Comparison of ENCODE assay signal across 8 mouse cellular contexts in the genomic region with DNA sequence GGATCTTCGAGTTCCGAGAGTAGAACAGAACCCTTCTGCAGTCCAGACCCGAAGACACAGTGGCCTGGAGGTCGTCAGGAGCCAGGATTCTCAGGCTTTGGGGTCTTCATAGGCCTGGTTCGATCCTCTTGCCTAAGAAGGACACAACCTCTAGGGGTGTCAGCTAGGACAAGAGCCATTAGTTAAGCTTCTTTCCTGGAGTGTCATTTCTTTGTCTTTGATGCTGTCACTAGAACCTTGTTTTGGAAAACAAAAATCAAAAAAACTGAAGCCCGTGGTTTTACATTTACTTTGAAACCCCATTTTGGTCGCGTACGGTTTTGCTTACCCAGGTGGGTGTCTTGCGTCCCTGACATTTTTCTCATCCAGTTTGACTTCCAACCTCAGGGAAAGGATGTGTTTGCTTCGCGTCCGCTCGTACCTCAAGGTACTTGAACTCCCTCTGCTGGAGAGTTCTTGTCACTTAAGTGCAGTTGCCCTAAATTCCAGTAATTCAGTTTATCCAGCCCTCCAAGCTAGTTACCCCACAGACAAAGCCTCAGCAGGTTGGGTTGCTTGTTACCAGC. TPM values are rescaled to one million over a fixed set of nuclear protein-coding genes. Genes with fewer than 3 reads are reported as not detected.
A peak's percentile ranks its signal among the peaks of the same experiment; 100 is the strongest.
DNase-seq lines count a peak whose midpoint lies in the region; ATAC-seq and TF ChIP-seq lines count a peak whose summit lies in the region.

No protein-coding gene starts in this region.

- under 1% methylated on average over 14 of the region's 14 CpGs for WGBS in limb, embryonic 14.5 days
- WGBS in midbrain, embryonic 15.5 days, result under 1% methylated on average over 14 of the region's 14 CpGs
- under 1% methylated on average over 14 of the region's 14 CpGs for WGBS in stomach, embryonic 15.5 days

- H3K9ac ChIP-seq in limb, embryonic 14.5 days (ENCODE audit: low read depth, low read length, severe bottlenecking), result peak overlapping the region; percentile 81
- peak overlapping the region; percentile 83 for H3K9ac ChIP-seq in midbrain, embryonic 15.5 days
- peak overlapping the region; percentile 75 for H3K9ac ChIP-seq in stomach, embryonic 15.5 days

- H3K27ac ChIP-seq in limb, embryonic 14.5 days (replicated peaks; ENCODE audit: low read depth, low read length), result peak overlapping the region; percentile 95
- peak overlapping the region; percentile 93 for H3K27ac ChIP-seq in midbrain, embryonic 15.5 days
- peak overlapping the region; percentile 96 for H3K27ac ChIP-seq in stomach, embryonic 15.5 days

- peak; percentile 84 for DNase-seq in A20 (ENCODE audit: low read depth, low spot score)
- peak; percentile 68 for DNase-seq in T-cell, adult 2 months (ENCODE audit: low spot score)
- DNase-seq in embryo, embryonic 10.5 days (ENCODE audit: low spot score), result peak; percentile 91
- peak; percentile 57 to 70 for DNase-seq in heart, adult 9 months (ENCODE audit: low spot score in 2 of 2)
- DNase-seq in kidney, adult 9 months, result peak; percentile 85
- DNase-seq in limb, embryonic 14.5 days (ENCODE audit: low spot score), result peak; percentile 90

- H3K4me2 ChIP-seq in limb, embryonic 14.5 days (replicated peaks; ENCODE audit: low read depth, low read length, severe bottlenecking), result peak overlapping the region; percentile 77
- H3K4me2 ChIP-seq in midbrain, embryonic 15.5 days, result peak overlapping the region; percentile 60
- peak overlapping the region; percentile 66 for H3K4me2 ChIP-seq in stomach, embryonic 15.5 days

- peak; percentile 24; the same call in 1 of the 2 replicates for ATAC-seq in limb, embryonic 14.5 days (ENCODE audit: low FRiP score, low read depth)
- peak; percentile 56 for ATAC-seq in midbrain, embryonic 15.5 days (replicated peaks)
- 0 out of 2 replicates have a peak, but pooled peaks have one; percentile 23 for ATAC-seq in stomach, embryonic 15.5 days (ENCODE audit: insufficient read depth, low FRiP score, low read depth)

- no peaks in the 10 kb centered on the region for H3K9me3 ChIP-seq in limb, embryonic 14.5 days (ENCODE audit: control insufficient read depth, low read length)
- H3K9me3 ChIP-seq in midbrain, embryonic 15.5 days, result no peaks in the 10 kb centered on the region
- H3K9me3 ChIP-seq in stomach, embryonic 15.5 days, result no peaks in the 10 kb centered on the region

- H3K4me3 ChIP-seq in limb, embryonic 14.5 days (replicated peaks; ENCODE audit: low read length), result peak overlapping the region; percentile 74
- peak overlapping the region; percentile 95 for H3K4me3 ChIP-seq in midbrain, embryonic 15.5 days
- peak overlapping the region; percentile 77 for H3K4me3 ChIP-seq in stomach, embryonic 15.5 days (replicated peaks)

- peaks cover 11% of the 10 kb centered on the region for H3K4me1 ChIP-seq in limb, embryonic 14.5 days (ENCODE audit: control insufficient read depth, insufficient read depth, low read length)
- peaks cover 12% of the 10 kb centered on the region for H3K4me1 ChIP-seq in midbrain, embryonic 15.5 days
- H3K4me1 ChIP-seq in stomach, embryonic 15.5 days, result peaks cover 7% of the 10 kb centered on the region

- TF ChIP-seq POLR2A in limb, embryonic 14.5 days (IDR thresholded peaks at IDR 0.05; ENCODE audit: borderline replicate concordance, extremely low read depth, insufficient read depth, insufficient read length), result 0 out of 2 replicates have a peak, but pooled peaks have one; percentile 16

- no peaks in the 10 kb centered on the region for H3K27me3 ChIP-seq in limb, embryonic 14.5 days (ENCODE audit: control insufficient read depth, insufficient read depth, low read length)
- H3K27me3 ChIP-seq in midbrain, embryonic 15.5 days (replicated peaks), result no peaks in the 10 kb centered on the region
- no peaks in the 10 kb centered on the region for H3K27me3 ChIP-seq in stomach, embryonic 15.5 days (replicated peaks)

- no peaks in the 10 kb centered on the region for H3K36me3 ChIP-seq in limb, embryonic 14.5 days (ENCODE audit: control insufficient read depth, insufficient read depth, low read length)
- no peaks in the 10 kb centered on the region for H3K36me3 ChIP-seq in midbrain, embryonic 15.5 days (replicated peaks)
- H3K36me3 ChIP-seq in stomach, embryonic 15.5 days, result no peaks in the 10 kb centered on the region

RNA-seq across cellular contexts. Expression of gene Timeless, which starts 0.6 kb away (rescaled TPM):
- 31.7 and 32.4 TPM in 2 replicates for polyA plus RNA-seq in limb, embryonic 14.5 days (2012; rRNA removed)
- 48.6 and 54.7 TPM in 2 replicates for polyA plus RNA-seq in limb, embryonic 14.5 days (2014; fragmentation: Nextera tagmentation; extraction: Ambion mirVana)
- polyA plus RNA-seq in midbrain, embryonic 15.5 days (2015; fragmentation: Nextera tagmentation; extraction: Ambion mirVana), result 17.8 and 20.5 TPM in 2 replicates
- polyA plus RNA-seq in stomach, embryonic 15.5 days (2015; fragmentation: Nextera tagmentation; extraction: Ambion mirVana), result 43.7 and 46.4 TPM in 2 replicates

RNA-seq across cellular contexts. Expression of gene Mip, which starts 6.9 kb away (rescaled TPM):
- 0.88 and 1.7 TPM in 2 replicates for polyA plus RNA-seq in limb, embryonic 14.5 days (2012; rRNA removed)
- polyA plus RNA-seq in limb, embryonic 14.5 days (2014; fragmentation: Nextera tagmentation; extraction: Ambion mirVana), result 0.17 and 0.37 TPM in 2 replicates
- 0.09 TPM in 1 of 2 replicates, not detected in the other for polyA plus RNA-seq in midbrain, embryonic 15.5 days (2015; fragmentation: Nextera tagmentation; extraction: Ambion mirVana)
- 0.14 TPM in 1 of 2 replicates, not detected in the other for polyA plus RNA-seq in stomach, embryonic 15.5 days (2015; fragmentation: Nextera tagmentation; extraction: Ambion mirVana)

RNA-seq across cellular contexts. Expression of gene Spryd4, which starts 20.9 kb away (rescaled TPM):
- 22.3 and 27.4 TPM in 2 replicates for polyA plus RNA-seq in limb, embryonic 14.5 days (2012; rRNA removed)
- 36.9 and 38.7 TPM in 2 replicates for polyA plus RNA-seq in limb, embryonic 14.5 days (2014; fragmentation: Nextera tagmentation; extraction: Ambion mirVana)
- 20.2 and 21.4 TPM in 2 replicates for polyA plus RNA-seq in midbrain, embryonic 15.5 days (2015; fragmentation: Nextera tagmentation; extraction: Ambion mirVana)
- polyA plus RNA-seq in stomach, embryonic 15.5 days (2015; fragmentation: Nextera tagmentation; extraction: Ambion mirVana), result 31.1 and 34.6 TPM in 2 replicates

RNA-seq across cellular contexts. Expression of gene Apon, which starts 21.4 kb away (rescaled TPM):
- 0.58 and 0.72 TPM in 2 replicates for polyA plus RNA-seq in limb, embryonic 14.5 days (2012; rRNA removed)
- 0.30 and 0.57 TPM in 2 replicates for polyA plus RNA-seq in limb, embryonic 14.5 days (2014; fragmentation: Nextera tagmentation; extraction: Ambion mirVana)
- not detected in 2 replicates for polyA plus RNA-seq in midbrain, embryonic 15.5 days (2015; fragmentation: Nextera tagmentation; extraction: Ambion mirVana)
- polyA plus RNA-seq in stomach, embryonic 15.5 days (2015; fragmentation: Nextera tagmentation; extraction: Ambion mirVana), result 0.24 and 0.55 TPM in 2 replicates

RNA-seq across cellular contexts. Expression of gene Apof, which starts 36.0 kb away (rescaled TPM):
- polyA plus RNA-seq in limb, embryonic 14.5 days (2012; rRNA removed), result 0.20 and 0.32 TPM in 2 replicates
- polyA plus RNA-seq in limb, embryonic 14.5 days (2014; fragmentation: Nextera tagmentation; extraction: Ambion mirVana), result not detected in 2 replicates
- 0.18 TPM in 1 of 2 replicates, not detected in the other for polyA plus RNA-seq in midbrain, embryonic 15.5 days (2015; fragmentation: Nextera tagmentation; extraction: Ambion mirVana)
- 2.8 and 8.5 TPM in 2 replicates for polyA plus RNA-seq in stomach, embryonic 15.5 days (2015; fragmentation: Nextera tagmentation; extraction: Ambion mirVana)

Comparison
In these comparisons a context has a peak if more than half of its experiments do, and no peak if none do; other contexts are left out.
1. Peak in every context shown above with its lines: DNase-seq, ATAC-seq, H3K4me3 ChIP-seq and H3K27ac ChIP-seq.